Mouse (Mus musculus) telencephalon, adult 2 months (tissue): Measurements from ENCODE around the gene Cwc22.
A peak's percentile ranks its signal among the peaks of the same experiment; 100 is the strongest.

Source experiments
- DNase-seq: peaks from one replicate; pipeline ENCODE4 v3.0.0-alpha.2; 2011; ENCODE audit warnings: low read depth, low spot score

Gene Cwc22

GRCm38 (mm10) chr2:77945596-77946485 is at the start of gene Cwc22:
Cwc22 (minus strand) TSS chr2:77946375.
- DNase-seq, result peak; percentile 94

GRCm38 (mm10) chr2:77993727-77994401 is 47.7 kb upstream of the Cwc22 start:
- DNase-seq, result no peak

- DNase-seq, result no peak
Observed at GRCm38 (mm10) chr2:77992951-77993604, 46.9 kb upstream of the Cwc22 start.

- no peak for DNase-seq
Observed at GRCm38 (mm10) chr2:77990820-77991219, 44.6 kb upstream of the Cwc22 start.

- DNase-seq, result no peak
Observed at GRCm38 (mm10) chr2:77990121-77990520, 43.9 kb upstream of the Cwc22 start.

GRCm38 (mm10) chr2:77989390-77989789 is 43.2 kb upstream of the Cwc22 start:
- DNase-seq, result no peak

GRCm38 (mm10) chr2:77985991-77986730 is 40.0 kb upstream of the Cwc22 start:
- DNase-seq, result no peak

- DNase-seq, result no peak
Observed at GRCm38 (mm10) chr2:77984209-77984608, 38.0 kb upstream of the Cwc22 start.

GRCm38 (mm10) chr2:77981826-77982225 is 35.7 kb upstream of the Cwc22 start:
- no peak for DNase-seq

GRCm38 (mm10) chr2:77980696-77981095 is 34.5 kb upstream of the Cwc22 start:
- DNase-seq, result no peak

GRCm38 (mm10) chr2:77979519-77979918 is 33.3 kb upstream of the Cwc22 start:
- DNase-seq, result no peak

- no peak for DNase-seq
Observed at GRCm38 (mm10) chr2:77979081-77979480, 32.9 kb upstream of the Cwc22 start.

- no peak for DNase-seq
Observed at GRCm38 (mm10) chr2:77978256-77978655, 32.1 kb upstream of the Cwc22 start.

GRCm38 (mm10) chr2:77976321-77976920 is 30.2 kb upstream of the Cwc22 start:
- no peak for DNase-seq

GRCm38 (mm10) chr2:77975606-77976005 is 29.4 kb upstream of the Cwc22 start:
- no peak for DNase-seq

- no peak for DNase-seq
Observed at GRCm38 (mm10) chr2:77974986-77975385, 28.8 kb upstream of the Cwc22 start.

- DNase-seq, result no peak
Observed at GRCm38 (mm10) chr2:77974366-77974765, 28.2 kb upstream of the Cwc22 start.

- DNase-seq, result no peak
Observed at GRCm38 (mm10) chr2:77973296-77973695, 27.1 kb upstream of the Cwc22 start.

- no peak for DNase-seq
Observed at GRCm38 (mm10) chr2:77972541-77972940, 26.4 kb upstream of the Cwc22 start.

- DNase-seq, result no peak
Observed at GRCm38 (mm10) chr2:77971871-77972270, 25.7 kb upstream of the Cwc22 start.

GRCm38 (mm10) chr2:77971361-77971760 is 25.2 kb upstream of the Cwc22 start:
- no peak for DNase-seq
